Mouse (Mus musculus) liver, postnatal 0 days (tissue): ENCODE measurements around the gene Dpp3. TPM values are rescaled to one million over a fixed set of nuclear protein-coding genes. Genes with fewer than 3 reads are reported as not detected.
"Not testable (repeated sequence)": the region's sequence is repeated elsewhere in the genome, so short reads cannot be mapped to it uniquely, and the experiment has no call there.

ENCODE experiments used
- ATAC-seq: fragments of 200-750 bp; cut with Nextera tagmentation; 2 replicates; pipeline ENCODE4 v1.8.0; 2017; ENCODE audit warnings: mild to moderate bottlenecking, moderate library complexity
- DNase-seq: peaks from one replicate; pipeline ENCODE4 v3.0.0-alpha.2; 2016
- H3K27ac ChIP-seq: fragments of 300-500 bp; sonication (generic); 2 replicates; pipeline ENCODE4 v1.5.1; 2014; ENCODE audit warnings: antibody characterized with exemption, moderate library complexity, mild to moderate bottlenecking, low read depth
- H3K27me3 ChIP-seq: fragments of 300-500 bp; sonication (generic); 2 replicates; pipeline ENCODE4 v1.6.1; 2014; ENCODE audit warnings: low read length, control low read depth, mixed read lengths; ENCODE audit not compliant: insufficient read depth
- H3K36me3 ChIP-seq: fragments of 300-500 bp; sonication (generic); replicated peaks from 2 replicates; pipeline ENCODE4 v1.6.1; 2014; ENCODE audit warnings: mild to moderate bottlenecking, control low read depth, low read length, moderate library complexity, mixed read lengths; ENCODE audit not compliant: insufficient read depth
- H3K4me1 ChIP-seq: fragments of 300-500 bp; sonication (generic); 2 replicates; pipeline ENCODE4 v1.6.1; 2014; ENCODE audit warnings: antibody characterized with exemption, mild to moderate bottlenecking, control low read depth; ENCODE audit not compliant: insufficient read depth
- H3K4me2 ChIP-seq: fragments of 300-500 bp; sonication (generic); 2 replicates; pipeline ENCODE4 v1.6.1; 2014; ENCODE audit warnings: low read depth, mild to moderate bottlenecking, low read length, moderate library complexity, mixed read lengths
- H3K4me3 ChIP-seq: fragments of 300-500 bp; sonication (generic); 2 replicates; pipeline ENCODE4 v1.5.1; 2014; ENCODE audit warnings: low read depth, low read length
- H3K9ac ChIP-seq: fragments of 300-500 bp; sonication (generic); replicated peaks from 2 replicates; pipeline ENCODE4 v1.6.1; 2014; ENCODE audit warnings: mild to moderate bottlenecking, moderate library complexity
- H3K9me3 ChIP-seq: fragments of 300-500 bp; sonication (generic); 2 replicates; pipeline ENCODE4 v1.6.1; 2016; ENCODE audit warnings: mild to moderate bottlenecking, control low read depth, low read length, mixed read lengths
- CTCF ChIP-seq: sonication (generic); IDR thresholded peaks from 2 replicates; pipeline ENCODE4 v1.5.1; 2016; ENCODE audit warnings: antibody characterized with exemption, low read depth
- EP300 ChIP-seq: IDR thresholded peaks from 2 replicates; pipeline ENCODE4 v1.6.1; 2016; ENCODE audit warnings: antibody characterized with exemption, low read depth, mild to moderate bottlenecking
- WGBS: fragments of 180-500 bp; shearing (Covaris S2); extraction: QIAGEN DNeasy Blood & Tissue Kit; methylation state at CpG from one replicate; pipeline ENCODE4 v1.1.7; 2014; ENCODE audit not compliant: insufficient replicate concordance; 5-methylcytosine and 5-hydroxymethylcytosine counted together
- polyA plus RNA-seq: library from polyadenylated mRNA; unstranded; fragments of >200 nt; fragmentation: Nextera tagmentation; extraction: Ambion mirVana; gene quantifications from 2 replicates; pipeline ENCODE4 v1.2.1, GENCODE M21; 2015

Gene Dpp3
- 28.9 and 30.6 TPM in 2 replicates for polyA plus RNA-seq

- peaks cover 15% of the 10 kb centered on the region for H3K36me3 ChIP-seq
- H3K9ac ChIP-seq, result peak within 1 kb of the TSS; percentile 50
- peak within 1 kb of the TSS; percentile 73 for H3K4me2 ChIP-seq
- no peaks in the 10 kb centered on the region for H3K9me3 ChIP-seq
- H3K4me1 ChIP-seq, result peaks cover 16% of the 10 kb centered on the region
- DNase-seq, result peak; percentile 99
- TF ChIP-seq CTCF (no peak), EP300 (no peak)
- H3K27me3 ChIP-seq, result no peaks in the 10 kb centered on the region
- peak within 1 kb of the TSS; percentile 62 for H3K27ac ChIP-seq
- peak; percentile 98 for ATAC-seq
- H3K4me3 ChIP-seq, result peak within 1 kb of the TSS; percentile 57
- under 1% methylated on average over 32 of the region's 32 CpGs for WGBS
These were observed at the start of gene Dpp3 for GRCm38 (mm10) chr19:4927904-4928531. Gene Dpp3, minus strand, starts transcription at chr19:4928287.

- no peak for TF ChIP-seq EP300
- peak; percentile 61 for TF ChIP-seq CTCF
- ATAC-seq (no peak), DNase-seq (no peak)
- peaks cover 11% of the 10 kb centered on the region for H3K36me3 ChIP-seq
- WGBS, result 93% methylated on average over 2 of the region's 2 CpGs
- H3K27ac ChIP-seq, result no peak overlapping the region
- H3K27me3 ChIP-seq, result no peaks in the 10 kb centered on the region
- no peak overlapping the region for H3K4me3 ChIP-seq
- no peaks in the 10 kb centered on the region for H3K9me3 ChIP-seq
- H3K9ac ChIP-seq, result no peak overlapping the region
- H3K4me2 ChIP-seq, result no peak overlapping the region
- H3K4me1 ChIP-seq, result no peaks in the 10 kb centered on the region; the same call in 1 of the 2 replicates
These were observed 40.1 kb upstream of the Dpp3 start for GRCm38 (mm10) chr19:4968236-4968635.

DNA sequence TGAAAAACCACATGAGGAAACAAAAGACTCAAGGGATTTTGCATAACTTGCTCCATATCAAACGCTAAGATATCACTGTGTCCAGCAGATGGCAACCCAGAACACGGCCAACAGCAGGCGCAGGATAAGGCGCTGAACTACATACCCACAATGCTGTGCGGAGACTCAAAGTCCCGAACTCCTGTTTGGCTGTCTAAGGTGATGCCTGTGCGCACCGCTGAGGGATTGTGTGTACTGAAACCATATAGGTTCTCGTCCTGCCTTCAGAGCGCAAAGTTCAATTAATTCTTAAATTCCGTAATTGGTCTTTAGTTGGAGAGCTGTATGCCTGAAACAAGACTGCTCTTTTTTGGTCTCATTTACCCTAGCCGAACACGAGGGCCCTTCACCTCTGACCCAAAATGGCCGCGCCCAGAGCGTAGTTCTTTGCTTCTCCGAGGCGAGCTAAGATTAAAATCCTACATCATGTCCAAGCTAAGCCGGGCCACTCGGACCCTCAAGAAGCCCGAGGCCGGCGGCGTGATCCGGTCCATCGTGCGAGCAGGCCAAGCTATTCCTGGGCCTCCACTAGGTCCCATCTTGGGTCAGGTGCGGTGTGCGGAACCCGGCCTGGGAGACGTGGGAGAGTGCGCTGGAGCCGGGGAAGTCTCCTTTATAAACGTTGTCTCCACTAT, 34.0 kb upstream of the Dpp3 start, which contains the start of gene Mrpl11:
Mrpl11 (plus strand) TSS at position 220 of the 674 bp plus-strand sequence.
- WGBS, result under 1% methylated on average over 34 of the region's 34 CpGs
- Histone ChIP-seq H3K27me3 (no peaks in the 10 kb centered on the region), H3K9me3 (no peaks in the 10 kb centered on the region), H3K4me3 (peak within 1 kb of the TSS; percentile 74), H3K27ac (peak within 1 kb of the TSS; percentile 72), H3K4me2 (peak within 1 kb of the TSS; percentile 83), H3K9ac (peak within 1 kb of the TSS; percentile 71), H3K36me3 (peaks cover 11% of the 10 kb centered on the region), H3K4me1 (peaks cover 7% of the 10 kb centered on the region)
- DNase-seq, result peak; percentile 90
- peak; percentile 87 for TF ChIP-seq EP300
- peak; percentile 97 for TF ChIP-seq CTCF
- peak; percentile 99 for ATAC-seq

- H3K36me3 ChIP-seq, H3K4me2 ChIP-seq, H3K4me3 ChIP-seq, DNase-seq, H3K9ac ChIP-seq, H3K4me1 ChIP-seq, H3K27ac ChIP-seq, H3K9me3 ChIP-seq, ATAC-seq, H3K27me3 ChIP-seq: not testable (repeated sequence)
- 81% methylated on average over 9 of the region's 9 CpGs for WGBS
These were observed 20.6 kb upstream of the Dpp3 start for GRCm38 (mm10) chr19:4948641-4949040.

GRCm38 (mm10) chr19:4945540-4945939, 17.5 kb upstream of the Dpp3 start:
- no peak for ATAC-seq
- Histone ChIP-seq H3K9me3 (no peaks in the 10 kb centered on the region), H3K4me3 (no peak overlapping the region), H3K27me3 (peaks cover 27% of the 10 kb centered on the region), H3K36me3 (no peaks in the 10 kb centered on the region), H3K4me2 (no peak overlapping the region), H3K4me1 (peaks cover 8% of the 10 kb centered on the region), H3K27ac (no peak overlapping the region), H3K9ac (no peak overlapping the region)
- WGBS, result 37% methylated on average over 6 of the region's 6 CpGs
- DNase-seq, result no peak
- TF ChIP-seq EP300 (no peak), CTCF (no peak)

- no peak for TF ChIP-seq EP300
- peak overlapping the region; percentile 46 for H3K9ac ChIP-seq
- no peaks in the 10 kb centered on the region for H3K36me3 ChIP-seq
- no peaks in the 10 kb centered on the region for H3K9me3 ChIP-seq
- H3K4me1 ChIP-seq, result peaks cover 8% of the 10 kb centered on the region
- H3K4me3 ChIP-seq, result peak overlapping the region; percentile 53
- DNase-seq (no peak), ATAC-seq (peak; percentile 44)
- WGBS, result 13% methylated on average over 13 of the region's 13 CpGs
- peaks cover 28% of the 10 kb centered on the region for H3K27me3 ChIP-seq
- no peak overlapping the region for H3K27ac ChIP-seq
- peak overlapping the region; percentile 83 for H3K4me2 ChIP-seq
These were observed 15.1 kb upstream of the Dpp3 start for GRCm38 (mm10) chr19:4943253-4943588.
